Mouse (Mus musculus) intestine, postnatal 0 days (tissue): ENCODE results near the gene Zfp583. TPM values are rescaled to one million over a fixed set of nuclear protein-coding genes. Genes with fewer than 3 reads are reported as not detected.
A peak's percentile ranks its signal among the peaks of the same experiment; 100 is the strongest.

Experiments used
- ATAC-seq: fragments of 200-750 bp; cut with Nextera tagmentation; 2 replicates; pipeline ENCODE4 v1.8.0; 2017; ENCODE audit warnings: mild to moderate bottlenecking, moderate TSS enrichment, moderate library complexity
- H3K27ac ChIP-seq: fragments of 300-500 bp; sonication (generic); 2 replicates; pipeline ENCODE4 v1.5.1; 2014; ENCODE audit warnings: mild to moderate bottlenecking, low read depth, low read length, moderate library complexity
- H3K27me3 ChIP-seq: fragments of 300-500 bp; sonication (generic); replicated peaks from 2 replicates; pipeline ENCODE4 v1.6.1; 2014; ENCODE audit warnings: low read length, mixed read lengths; ENCODE audit not compliant: control insufficient read depth, insufficient read depth
- H3K36me3 ChIP-seq: fragments of 300-500 bp; sonication (generic); 2 replicates; pipeline ENCODE4 v1.6.1; 2014; ENCODE audit warnings: mild to moderate bottlenecking, moderate library complexity; ENCODE audit not compliant: control insufficient read depth, insufficient read depth
- H3K4me1 ChIP-seq: fragments of 300-500 bp; sonication (generic); replicated peaks from 2 replicates; pipeline ENCODE4 v1.6.1; 2014; ENCODE audit warnings: antibody characterized with exemption, low read length, mixed read lengths; ENCODE audit not compliant: control insufficient read depth, insufficient read depth
- H3K4me2 ChIP-seq: fragments of 300-500 bp; sonication (generic); replicated peaks from 2 replicates; pipeline ENCODE4 v1.6.1; 2014; ENCODE audit warnings: low read depth, mild to moderate bottlenecking, moderate library complexity
- H3K4me3 ChIP-seq: fragments of 300-500 bp; sonication (generic); 2 replicates; pipeline ENCODE4 v1.5.1; 2014; ENCODE audit warnings: low read depth, low read length
- H3K9ac ChIP-seq: fragments of 300-500 bp; sonication (generic); 2 replicates; pipeline ENCODE4 v1.6.1; 2014; ENCODE audit warnings: mild to moderate bottlenecking, low read depth, low read length
- H3K9me3 ChIP-seq: fragments of 300-500 bp; sonication (generic); 2 replicates; pipeline ENCODE4 v1.6.1; 2016; ENCODE audit warnings: mixed run types; ENCODE audit not compliant: control insufficient read depth
- CTCF ChIP-seq: sonication (generic); IDR thresholded peaks from 2 replicates; pipeline ENCODE4 v1.5.1; 2016; ENCODE audit warnings: low read depth, mild to moderate bottlenecking, control low read depth, antibody characterized with exemption, moderate library complexity
- WGBS: fragments of 180-500 bp; shearing (Covaris S2); extraction: QIAGEN DNeasy Blood & Tissue Kit; methylation state at CpG from one replicate; pipeline ENCODE4 v1.1.7; 2014; 5-methylcytosine and 5-hydroxymethylcytosine counted together
- polyA plus RNA-seq: library from polyadenylated mRNA; unstranded; fragments of >200 nt; fragmentation: Nextera tagmentation; extraction: Ambion mirVana; gene quantifications from 2 replicates; pipeline ENCODE4 v1.2.1, GENCODE M21; 2015

Zfp583 gene
- polyA plus RNA-seq, 1 experiment from 2014 or later, result 1.2 TPM

DNA sequence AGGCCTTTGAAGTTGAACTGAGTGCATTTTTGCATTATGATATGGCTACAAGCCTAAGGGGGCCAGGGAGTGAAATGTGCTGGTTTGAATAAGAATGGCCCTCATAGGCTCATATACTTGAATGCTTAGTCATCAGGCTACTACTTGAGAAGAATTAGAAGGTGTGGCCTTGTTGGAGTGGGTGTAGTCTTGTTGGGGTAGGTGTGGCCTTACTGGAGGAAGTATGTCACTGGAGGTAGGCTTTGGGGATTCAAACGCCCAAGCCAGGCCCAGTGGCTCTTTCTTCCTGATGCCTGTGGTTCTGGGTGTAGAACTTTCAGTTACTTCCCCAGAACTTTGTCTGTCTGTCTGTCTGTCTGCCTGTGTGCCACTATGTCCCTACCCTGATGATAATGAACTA lies 33.7 kb upstream of the Zfp583 start:
- Histone ChIP-seq H3K27ac (no peak overlapping the region), H3K36me3 (no peaks in the 10 kb centered on the region), H3K4me2 (no peak overlapping the region), H3K4me1 (no peaks in the 10 kb centered on the region), H3K27me3 (no peaks in the 10 kb centered on the region), H3K9me3 (no peaks in the 10 kb centered on the region), H3K4me3 (no peak overlapping the region), H3K9ac (no peak overlapping the region)
- WGBS, result 56% methylated on average over 1 of the region's 1 CpGs
- no peak for ATAC-seq
- no peak for TF ChIP-seq CTCF

DNA sequence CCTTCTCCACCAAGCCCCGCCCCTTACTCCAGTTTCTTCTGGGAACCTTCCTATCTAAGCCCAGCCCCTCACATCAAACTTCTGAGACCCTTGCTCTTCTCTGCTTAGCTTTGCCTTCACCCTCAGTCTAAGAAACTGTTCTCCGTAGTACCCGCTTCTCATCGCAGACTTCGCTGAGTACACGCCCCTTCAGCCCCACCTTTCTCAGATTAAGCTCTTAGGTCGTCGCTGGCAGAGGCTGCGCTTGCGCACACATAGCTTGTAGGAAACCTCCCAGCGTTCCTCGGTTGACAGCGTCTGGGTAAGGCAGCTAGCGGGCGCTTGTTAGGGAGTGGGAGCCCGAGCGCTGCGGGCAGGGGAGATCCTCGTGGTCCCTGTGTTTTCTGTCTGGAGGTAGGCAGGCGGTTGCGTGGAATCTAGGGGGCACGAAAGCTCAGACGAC lies 32.0 kb upstream of the Zfp583 start, which contains the start of gene Zfp78:
Gene Zfp78, plus strand, starts transcription at position 234 of the 442 bp plus-strand sequence.
- under 1% methylated on average over 23 of the region's 23 CpGs for WGBS
- H3K4me1 ChIP-seq, result no peaks in the 10 kb centered on the region
- no peaks in the 10 kb centered on the region for H3K9me3 ChIP-seq
- H3K4me3 ChIP-seq, result peak within 1 kb of the TSS; percentile 50
- peak within 1 kb of the TSS; percentile 50 for H3K9ac ChIP-seq
- ATAC-seq, result peak; percentile 82
- H3K27me3 ChIP-seq, result no peaks in the 10 kb centered on the region
- H3K36me3 ChIP-seq, result no peaks in the 10 kb centered on the region
- peak; percentile 57 for TF ChIP-seq CTCF
- H3K4me2 ChIP-seq, result peak within 1 kb of the TSS; percentile 74
- H3K27ac ChIP-seq, result peak within 1 kb of the TSS; percentile 76

GRCm38 (mm10) chr7:6362268-6363046 lies 31.4 kb upstream of the Zfp583 start:
- H3K4me2 ChIP-seq, result peak overlapping the region; percentile 74
- H3K4me3 ChIP-seq, result peak overlapping the region; percentile 50
- H3K4me1 ChIP-seq, result no peaks in the 10 kb centered on the region
- peak overlapping the region; percentile 50 for H3K9ac ChIP-seq
- no peaks in the 10 kb centered on the region for H3K27me3 ChIP-seq
- no peaks in the 10 kb centered on the region for H3K9me3 ChIP-seq
- 2% methylated on average over 38 of the region's 38 CpGs for WGBS
- no peak for TF ChIP-seq CTCF
- H3K36me3 ChIP-seq, result no peaks in the 10 kb centered on the region
- peak; percentile 95 for ATAC-seq
- H3K27ac ChIP-seq, result no peak overlapping the region

DNA sequence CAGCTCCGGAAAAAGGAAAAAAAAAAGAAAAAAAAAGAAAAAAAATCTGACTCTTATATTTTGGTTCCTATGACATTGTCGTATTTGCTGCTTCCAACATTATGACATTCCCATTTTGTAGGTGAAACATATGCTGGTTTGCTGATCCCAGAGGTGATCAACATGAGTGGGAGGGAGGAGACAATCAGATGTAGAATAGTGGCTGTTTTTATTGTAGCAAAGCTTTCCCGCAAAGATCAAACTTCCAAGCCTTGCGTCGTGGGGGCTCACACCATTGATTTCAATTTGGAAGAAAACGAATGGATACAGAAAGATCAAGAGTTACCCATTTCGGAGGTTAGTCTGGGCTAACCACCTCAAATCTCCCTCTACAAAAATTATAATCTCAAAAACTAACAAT lies 30.7 kb upstream of the Zfp583 start:
- Histone ChIP-seq H3K4me1 (no peaks in the 10 kb centered on the region), H3K27ac (no peak overlapping the region), H3K36me3 (no peaks in the 10 kb centered on the region), H3K9me3 (no peaks in the 10 kb centered on the region), H3K4me2 (peak overlapping the region; percentile 71), H3K27me3 (no peaks in the 10 kb centered on the region), H3K4me3 (peak overlapping the region; percentile 50), H3K9ac (peak overlapping the region; percentile 50)
- TF ChIP-seq CTCF, result no peak
- ATAC-seq, result no peak
- 21% methylated on average over 7 of the region's 7 CpGs for WGBS

GRCm38 (mm10) chr7:6360477-6361060 lies 29.5 kb upstream of the Zfp583 start:
- Histone ChIP-seq H3K4me1 (no peaks in the 10 kb centered on the region), H3K4me2 (no peak overlapping the region), H3K27me3 (no peaks in the 10 kb centered on the region), H3K27ac (no peak overlapping the region), H3K36me3 (no peaks in the 10 kb centered on the region), H3K4me3 (no peak overlapping the region), H3K9ac (no peak overlapping the region), H3K9me3 (no peaks in the 10 kb centered on the region)
- TF ChIP-seq CTCF, result no peak
- WGBS, result 11% methylated on average over 9 of the region's 9 CpGs
- ATAC-seq, result no peak

- Histone ChIP-seq H3K9me3 (no peaks in the 10 kb centered on the region), H3K4me2 (no peak overlapping the region), H3K36me3 (no peaks in the 10 kb centered on the region), H3K4me1 (no peaks in the 10 kb centered on the region), H3K27me3 (no peaks in the 10 kb centered on the region), H3K27ac (no peak overlapping the region), H3K9ac (no peak overlapping the region), H3K4me3 (no peak overlapping the region)
- 49% methylated on average over 10 of the region's 10 CpGs for WGBS
- TF ChIP-seq CTCF, result peak; percentile 77
- no peak for ATAC-seq
These were observed 28.0 kb upstream of the Zfp583 start for GRCm38 (mm10) chr7:6358937-6359590.
